Mouse (Mus musculus) intestine, embryonic 15.5 days (tissue): ENCODE results near the gene Eif4g1. TPM values are rescaled to one million over a fixed set of nuclear protein-coding genes. Genes with fewer than 3 reads are reported as not detected.

ENCODE experiments used
- ATAC-seq: fragments of 200-750 bp; cut with Nextera tagmentation; 2 replicates; pipeline ENCODE4 v1.8.0; 2017; ENCODE audit warnings: moderate TSS enrichment, moderate library complexity
- H3K27ac ChIP-seq: fragments of 300-500 bp; sonication (generic); 2 replicates; pipeline ENCODE4 v1.5.1; 2015; ENCODE audit warnings: mild to moderate bottlenecking, inconsistent platforms
- H3K27me3 ChIP-seq: fragments of 300-500 bp; sonication (generic); replicated peaks from 2 replicates; pipeline ENCODE4 v1.6.1; 2015; ENCODE audit warnings: inconsistent platforms
- H3K36me3 ChIP-seq: fragments of 300-500 bp; sonication (generic); 2 replicates; pipeline ENCODE4 v1.6.1; 2015; ENCODE audit warnings: inconsistent platforms
- H3K4me1 ChIP-seq: fragments of 300-500 bp; sonication (generic); replicated peaks from 2 replicates; pipeline ENCODE4 v1.6.1; 2015; ENCODE audit warnings: inconsistent platforms
- H3K4me2 ChIP-seq: fragments of 300-500 bp; sonication (generic); replicated peaks from 2 replicates; pipeline ENCODE4 v1.6.1; 2015; ENCODE audit warnings: mild to moderate bottlenecking, inconsistent platforms
- H3K4me3 ChIP-seq: fragments of 300-500 bp; sonication (generic); replicated peaks from 2 replicates; pipeline ENCODE4 v1.5.1; 2015; ENCODE audit warnings: inconsistent platforms
- H3K9ac ChIP-seq: fragments of 300-500 bp; sonication (generic); 2 replicates; pipeline ENCODE4 v1.6.1; 2015; ENCODE audit warnings: inconsistent platforms
- H3K9me3 ChIP-seq: fragments of 300-500 bp; sonication (generic); 2 replicates; pipeline ENCODE4 v1.6.1; 2016; ENCODE audit warnings: inconsistent platforms
- WGBS: fragments of 180-500 bp; shearing (Covaris S2); methylation state at CpG from one replicate; pipeline ENCODE4 v1.1.7; 2015; 5-methylcytosine and 5-hydroxymethylcytosine counted together
- polyA plus RNA-seq: library from polyadenylated mRNA; unstranded; fragments of >200 nt; fragmentation: Nextera tagmentation; extraction: Ambion mirVana; gene quantifications from 2 replicates; pipeline ENCODE4 v1.2.1, GENCODE M21; 2015

The Eif4g1 gene
- polyA plus RNA-seq, 1 experiment from 2014 or later: 183 TPM

DNA sequence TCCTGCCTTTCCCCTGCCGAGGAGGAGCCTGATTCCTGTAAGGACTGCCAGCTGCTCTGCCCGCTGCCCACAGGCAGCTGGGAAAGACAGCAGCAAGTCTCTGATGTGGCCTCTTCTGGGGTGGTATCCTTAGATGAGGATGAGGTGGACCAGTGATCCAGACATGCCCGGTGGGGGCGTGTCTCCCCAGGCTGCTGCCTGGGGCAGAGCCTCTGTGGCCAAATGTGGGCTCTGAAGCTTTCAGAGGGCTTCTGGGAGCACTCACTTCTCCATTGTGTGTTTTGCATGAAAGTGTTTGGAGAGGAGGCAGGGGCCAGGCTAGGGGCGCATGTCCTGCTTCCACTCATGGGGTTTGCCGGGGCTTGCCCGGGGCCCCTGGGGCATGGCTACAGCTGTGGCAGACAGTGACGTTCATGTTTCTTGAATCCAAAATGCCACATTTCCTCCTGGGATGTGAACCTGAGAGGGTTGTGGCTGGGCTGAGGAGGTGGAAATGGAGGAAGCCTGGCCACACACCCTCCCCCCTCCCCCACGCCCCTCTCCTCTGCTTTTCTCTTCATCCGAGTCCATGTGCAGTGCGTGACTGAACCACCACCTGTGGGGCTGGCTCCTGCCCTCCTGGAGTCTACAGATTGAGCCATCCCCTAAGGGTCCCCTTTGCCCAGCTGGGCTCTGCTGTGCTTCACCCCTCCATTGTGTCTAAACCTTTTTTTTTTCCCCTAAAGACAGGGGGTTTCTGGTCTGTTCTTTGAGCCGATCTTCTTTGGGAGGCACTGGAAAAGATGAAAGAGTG, 33.8 kb downstream of the Eif4g1 start:
- H3K27ac ChIP-seq: peak overlapping the region; percentile 36; the same call in 1 of the 2 replicates

DNA sequence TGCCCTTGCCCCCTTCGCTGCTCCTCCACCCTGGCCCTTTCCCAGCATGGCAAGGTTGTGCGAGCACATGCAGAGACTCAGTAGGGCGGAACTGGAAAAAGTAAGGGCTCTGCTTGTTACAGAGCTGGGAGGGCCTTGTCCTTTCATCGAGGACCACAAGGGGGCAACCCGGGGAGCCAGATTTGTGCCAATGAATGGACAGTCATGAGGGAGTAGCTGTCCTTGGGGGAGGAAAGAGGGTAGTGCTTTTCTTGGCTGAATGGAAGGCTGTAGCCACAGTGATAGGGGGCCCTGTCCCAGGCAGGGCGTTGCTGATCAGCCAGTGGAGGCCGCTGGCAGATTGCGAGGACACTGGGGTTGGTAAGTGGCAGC, 34.4 kb downstream of the Eif4g1 start:
- Histone ChIP-seq H3K4me3 (no peak overlapping the region), H3K27me3 (no peaks in the 10 kb centered on the region), H3K9me3 (no peaks in the 10 kb centered on the region), H3K4me2 (peak overlapping the region; percentile 12; the same call in 1 of the 2 replicates), H3K36me3 (peaks cover under 1% of the 10 kb centered on the region; the same call in 1 of the 2 replicates), H3K9ac (no peak overlapping the region), H3K27ac (no peak overlapping the region), H3K4me1 (peaks cover 12% of the 10 kb centered on the region)
- peak; percentile 79 for ATAC-seq
- 14% methylated on average over 8 of the region's 8 CpGs for WGBS

More for the DNA sequence above, 33.8 kb downstream of the Eif4g1 start:
- H3K9ac ChIP-seq: peak overlapping the region; percentile 0; the same call in 1 of the 2 replicates
- H3K36me3 ChIP-seq: no peaks in the 10 kb centered on the region; the same call in 1 of the 2 replicates
- WGBS: 41% methylated on average over 12 of the region's 12 CpGs
- H3K4me1 ChIP-seq: peaks cover 12% of the 10 kb centered on the region
- peak; percentile 32; the same call in 1 of the 2 replicates for ATAC-seq
- no peak overlapping the region for H3K4me3 ChIP-seq
- H3K27me3 ChIP-seq: no peaks in the 10 kb centered on the region
- H3K4me2 ChIP-seq: peak overlapping the region; percentile 12; the same call in 1 of the 2 replicates
- H3K9me3 ChIP-seq: no peaks in the 10 kb centered on the region

DNA sequence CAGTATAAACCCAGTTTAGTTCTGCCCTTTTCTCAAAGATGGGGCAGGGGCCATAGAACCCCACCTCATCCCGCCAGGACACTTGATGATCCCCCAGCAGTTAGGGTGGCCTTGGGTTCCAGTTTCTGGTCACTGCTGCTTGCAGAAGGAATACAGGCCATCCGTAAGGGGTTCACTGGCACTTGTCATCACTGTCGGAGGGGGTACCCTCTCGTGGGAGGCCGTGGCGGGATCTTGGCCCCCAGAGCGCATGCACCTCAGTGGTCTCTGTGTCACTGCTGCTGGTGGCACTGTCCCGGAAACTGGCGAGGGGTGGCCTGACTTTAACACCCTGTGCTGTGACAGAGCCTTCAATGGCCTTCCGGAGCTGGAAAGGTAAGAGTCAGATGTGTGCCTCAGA, 35.0 kb downstream of the Eif4g1 start:
- Histone ChIP-seq H3K4me3 (no peak overlapping the region), H3K4me1 (peaks cover 12% of the 10 kb centered on the region), H3K9ac (no peak overlapping the region), H3K27me3 (no peaks in the 10 kb centered on the region), H3K27ac (no peak overlapping the region), H3K36me3 (peaks cover 2% of the 10 kb centered on the region; the same call in 1 of the 2 replicates), H3K9me3 (no peaks in the 10 kb centered on the region), H3K4me2 (no peak overlapping the region)
- 93% methylated on average over 10 of the region's 10 CpGs for WGBS
- ATAC-seq: no peak

DNA sequence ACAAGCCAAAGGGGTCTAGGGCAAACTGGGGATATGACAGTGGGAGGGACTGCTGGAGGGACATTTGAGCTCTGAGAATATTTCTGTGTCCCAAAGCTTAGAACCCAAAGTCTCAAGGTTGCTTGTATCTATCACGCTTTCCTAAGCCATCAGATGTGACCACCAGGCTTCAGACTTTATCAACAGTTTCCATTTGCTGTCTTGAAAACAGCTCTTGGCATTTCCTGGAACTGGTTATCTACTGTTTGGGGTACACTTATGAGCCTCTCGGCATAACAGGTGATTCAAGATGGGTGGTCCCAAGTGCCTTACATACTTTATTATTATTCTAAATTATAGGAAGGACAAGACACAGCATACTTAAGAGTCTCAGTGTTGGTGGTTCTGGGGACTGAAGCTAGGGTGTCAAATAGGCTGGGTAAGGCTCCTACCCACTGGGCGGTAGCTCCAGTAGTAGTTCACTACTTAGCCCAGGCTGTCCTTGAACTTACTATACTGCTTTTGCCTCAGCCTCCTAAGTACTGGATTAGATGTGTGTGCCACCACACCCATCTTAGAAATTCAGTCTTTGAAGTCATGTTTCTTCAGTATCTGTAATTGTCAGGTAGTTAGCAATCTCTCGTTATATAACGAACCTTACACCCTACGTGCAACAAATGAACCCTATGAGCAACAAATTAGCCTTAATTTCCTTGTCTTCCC, 35.7 kb downstream of the Eif4g1 start:
- H3K4me1 ChIP-seq: peaks cover 12% of the 10 kb centered on the region
- WGBS: 87% methylated on average over 6 of the region's 6 CpGs
- H3K27me3 ChIP-seq: no peaks in the 10 kb centered on the region
- H3K36me3 ChIP-seq: peaks cover 4% of the 10 kb centered on the region; the same call in 1 of the 2 replicates
- no peak for ATAC-seq
- no peaks in the 10 kb centered on the region for H3K9me3 ChIP-seq
- no peak overlapping the region for H3K4me3 ChIP-seq
- H3K27ac ChIP-seq: no peak overlapping the region
- H3K4me2 ChIP-seq: no peak overlapping the region
- no peak overlapping the region for H3K9ac ChIP-seq

DNA sequence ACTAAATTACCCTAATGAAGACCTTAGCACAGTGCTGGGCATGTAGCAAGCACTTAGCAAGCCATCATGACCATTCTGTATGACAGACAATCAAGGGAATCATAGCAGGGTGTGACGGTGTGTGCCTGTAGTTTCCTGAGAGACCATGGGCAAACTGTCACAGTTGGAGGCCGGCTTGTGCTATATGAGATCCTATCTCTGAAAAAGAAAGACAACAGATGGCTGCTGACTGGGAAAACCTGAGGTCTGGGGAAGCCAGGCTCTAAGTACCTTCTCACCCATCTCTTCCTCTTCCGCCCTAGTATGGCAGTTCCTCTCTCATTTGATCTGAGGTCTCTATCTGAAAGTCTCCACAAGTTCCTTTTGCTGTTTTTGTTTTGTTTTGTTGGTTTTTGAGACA, 37.7 kb downstream of the Eif4g1 start:
- Histone ChIP-seq H3K4me2 (no peak overlapping the region), H3K4me3 (no peak overlapping the region), H3K9me3 (no peaks in the 10 kb centered on the region), H3K27ac (no peak overlapping the region), H3K4me1 (peaks cover 12% of the 10 kb centered on the region), H3K9ac (no peak overlapping the region), H3K36me3 (peaks cover 10% of the 10 kb centered on the region; the same call in 1 of the 2 replicates), H3K27me3 (no peaks in the 10 kb centered on the region)
- no peak for ATAC-seq
- 85% methylated on average over 3 of the region's 3 CpGs for WGBS

DNA sequence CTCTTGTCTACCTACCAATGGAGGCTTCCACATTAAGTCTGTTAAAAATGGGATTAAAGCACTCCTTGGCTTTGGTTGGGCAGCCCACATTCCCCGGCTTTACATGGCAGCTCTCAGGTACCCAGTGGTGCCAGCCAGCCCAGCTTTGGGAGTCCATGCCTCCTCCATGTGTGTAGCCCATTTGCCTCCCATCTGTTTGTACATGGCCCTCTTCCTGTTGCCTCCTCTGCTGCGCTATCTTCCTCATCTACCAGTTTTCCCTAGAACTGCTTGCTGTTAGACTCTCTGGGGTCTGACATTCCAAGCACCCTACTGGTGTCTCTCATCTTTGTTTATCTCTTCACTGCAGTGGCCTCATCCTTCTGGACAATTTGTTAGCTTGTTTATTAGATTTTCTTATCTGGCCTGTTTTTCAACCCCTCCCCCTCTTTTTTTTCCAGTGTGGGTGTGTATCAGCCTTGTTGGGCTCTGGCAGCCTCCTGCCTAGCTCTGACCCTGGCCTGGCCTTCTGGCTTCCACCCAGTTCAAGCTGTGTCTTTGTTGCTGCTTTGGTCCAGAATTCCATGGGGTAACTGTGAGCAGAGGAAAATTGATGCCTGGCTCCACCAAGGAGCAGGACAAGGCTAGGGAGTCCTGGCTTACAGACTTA, 38.4 kb downstream of the Eif4g1 start:
- Histone ChIP-seq H3K4me1 (peaks cover 9% of the 10 kb centered on the region), H3K9ac (no peak overlapping the region), H3K4me2 (no peak overlapping the region), H3K36me3 (peaks cover 10% of the 10 kb centered on the region; the same call in 1 of the 2 replicates), H3K9me3 (no peaks in the 10 kb centered on the region), H3K27me3 (no peaks in the 10 kb centered on the region), H3K27ac (no peak overlapping the region), H3K4me3 (no peak overlapping the region)
- 81% methylated on average over 2 of the region's 2 CpGs for WGBS
- ATAC-seq: no peak

DNA sequence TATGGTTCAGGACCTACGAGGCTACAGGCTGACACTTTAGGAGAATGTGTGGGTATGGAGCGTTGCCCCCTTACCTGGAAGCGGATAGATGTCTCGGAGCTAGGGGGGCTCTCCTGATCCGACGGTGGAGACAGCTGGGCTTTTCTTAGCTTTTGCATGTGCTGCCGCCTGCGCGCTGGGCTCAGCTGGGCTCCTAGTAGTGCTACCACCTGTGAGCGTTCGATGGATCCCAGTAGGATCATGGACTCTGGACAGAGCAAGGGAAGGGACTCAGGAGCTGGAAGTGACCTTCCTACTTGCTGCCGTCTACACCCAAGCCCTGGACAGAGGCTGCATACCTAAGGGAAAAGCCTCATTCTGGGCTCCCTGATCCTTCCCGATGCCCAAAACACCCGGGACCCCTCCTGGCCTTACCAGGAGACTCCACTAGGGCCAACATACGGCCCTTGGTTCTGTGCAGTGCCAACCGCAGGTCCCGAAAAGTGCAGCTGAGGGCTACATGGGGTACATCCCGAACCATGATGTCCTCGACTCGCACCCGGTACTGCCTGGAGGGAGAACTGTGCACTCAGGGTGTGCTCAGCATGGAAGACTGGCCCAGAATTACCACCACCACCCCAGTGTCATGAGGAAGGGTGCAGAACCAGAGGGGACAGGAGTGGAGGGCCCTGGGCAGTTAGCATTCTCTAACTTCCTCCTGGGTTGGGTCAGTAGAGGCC, 40.3 kb downstream of the Eif4g1 start:
- peaks cover 18% of the 10 kb centered on the region for H3K36me3 ChIP-seq

DNA sequence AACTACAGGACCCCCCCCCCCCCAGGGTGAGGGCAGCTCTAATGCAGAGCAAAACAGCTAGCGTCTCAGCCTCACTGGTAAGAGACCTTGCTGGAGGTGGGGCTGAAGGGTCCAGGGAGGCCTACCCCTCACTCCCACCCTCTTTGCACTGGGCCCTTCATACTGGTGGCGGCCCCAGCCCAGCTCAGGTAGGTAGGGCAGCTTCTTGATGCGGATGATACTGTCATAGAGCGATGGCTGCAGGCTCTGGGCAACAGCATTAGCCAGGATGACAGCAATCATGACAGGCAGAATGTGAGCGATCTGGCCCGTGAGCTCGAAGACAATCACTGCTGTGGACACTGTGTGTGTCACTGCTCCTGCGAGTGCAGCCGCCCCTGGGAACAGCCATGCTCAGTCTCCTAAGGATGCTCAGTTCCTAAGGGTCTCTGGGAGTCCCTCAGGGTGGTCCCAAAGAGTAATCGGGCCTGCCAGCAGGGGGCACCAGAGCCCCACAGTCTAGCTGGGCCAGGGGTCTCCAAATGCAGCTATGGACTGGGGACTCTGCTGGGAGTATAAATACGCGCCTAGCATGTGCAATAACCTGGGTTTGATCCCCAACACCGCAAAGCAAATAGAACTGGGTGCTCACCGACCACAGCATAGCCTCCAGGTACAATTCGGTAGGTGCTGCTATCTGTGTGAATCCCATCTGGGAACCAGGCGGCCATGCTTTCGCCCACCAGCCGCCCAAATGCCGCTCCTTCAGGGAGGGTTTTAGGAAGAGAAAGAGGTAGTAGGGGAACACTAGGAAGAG, 41.0 kb downstream of the Eif4g1 start:
- ATAC-seq: no peak
- H3K36me3 ChIP-seq: peaks cover 18% of the 10 kb centered on the region
- H3K27me3 ChIP-seq: no peaks in the 10 kb centered on the region
- WGBS: 78% methylated on average over 19 of the region's 19 CpGs
- no peak overlapping the region for H3K4me3 ChIP-seq
- H3K9me3 ChIP-seq: no peaks in the 10 kb centered on the region
- no peak overlapping the region for H3K4me2 ChIP-seq
- H3K9ac ChIP-seq: no peak overlapping the region
- peaks cover 7% of the 10 kb centered on the region for H3K4me1 ChIP-seq
- H3K27ac ChIP-seq: no peak overlapping the region

More for the DNA sequence above, 40.3 kb downstream of the Eif4g1 start:
- H3K27ac ChIP-seq: no peak overlapping the region
- H3K4me1 ChIP-seq: no peaks in the 10 kb centered on the region
- no peak overlapping the region for H3K9ac ChIP-seq
- no peak overlapping the region for H3K4me2 ChIP-seq
- no peak overlapping the region for H3K4me3 ChIP-seq
- no peaks in the 10 kb centered on the region for H3K9me3 ChIP-seq
- no peak for ATAC-seq
- 92% methylated on average over 21 of the region's 21 CpGs for WGBS
- no peaks in the 10 kb centered on the region for H3K27me3 ChIP-seq

DNA sequence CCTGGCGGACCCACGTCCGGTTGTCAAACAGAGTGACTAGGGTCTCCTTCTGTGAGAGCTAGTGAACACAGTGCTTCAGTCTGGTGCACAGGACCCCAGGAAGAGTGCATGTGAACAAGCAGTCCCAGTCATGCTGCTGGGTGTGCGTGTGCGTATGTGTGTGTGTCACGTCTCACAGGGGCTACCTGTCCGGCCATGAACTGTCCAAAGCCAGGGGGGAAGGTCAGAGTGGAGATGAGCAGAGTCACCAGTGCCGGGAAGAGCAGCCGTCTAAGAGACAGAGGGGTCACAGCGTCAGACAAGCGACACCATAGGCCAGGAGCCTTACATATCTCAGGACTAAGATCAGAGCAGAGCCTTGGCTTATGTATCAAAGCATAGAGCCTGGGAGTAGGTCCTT, 42.3 kb downstream of the Eif4g1 start:
- Histone ChIP-seq H3K9ac (no peak overlapping the region), H3K9me3 (no peaks in the 10 kb centered on the region), H3K4me1 (peaks cover 18% of the 10 kb centered on the region), H3K36me3 (peaks cover 18% of the 10 kb centered on the region), H3K27ac (no peak overlapping the region), H3K4me3 (no peak overlapping the region), H3K4me2 (no peak overlapping the region), H3K27me3 (no peaks in the 10 kb centered on the region)
- no peak for ATAC-seq
- WGBS: 94% methylated on average over 11 of the region's 11 CpGs

DNA sequence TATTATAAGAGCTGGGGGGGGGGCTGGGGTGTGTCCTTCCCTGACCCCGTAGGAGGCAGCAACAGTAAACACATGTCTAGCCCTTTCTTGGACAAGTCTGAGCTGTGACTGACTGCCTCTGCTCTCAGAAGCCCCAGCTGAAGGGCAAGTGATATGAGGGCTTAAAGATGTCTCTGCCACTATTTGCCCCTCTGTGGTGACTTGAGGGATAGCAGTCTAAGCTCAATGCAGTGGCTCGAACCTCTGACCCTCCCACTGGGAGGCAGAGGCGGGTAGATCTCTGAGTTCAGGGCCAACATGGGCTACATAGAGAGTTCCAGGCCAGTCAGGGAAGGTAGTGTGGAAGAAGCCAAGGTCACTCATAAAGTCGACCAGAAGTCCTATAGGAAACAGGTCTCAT, 42.7 kb downstream of the Eif4g1 start:
- Histone ChIP-seq H3K27me3 (no peaks in the 10 kb centered on the region), H3K9ac (no peak overlapping the region), H3K27ac (no peak overlapping the region), H3K9me3 (no peaks in the 10 kb centered on the region), H3K4me3 (no peak overlapping the region), H3K4me2 (no peak overlapping the region), H3K4me1 (peaks cover 20% of the 10 kb centered on the region), H3K36me3 (peaks cover 18% of the 10 kb centered on the region)
- WGBS: 85% methylated on average over 4 of the region's 4 CpGs
- ATAC-seq: no peak

DNA sequence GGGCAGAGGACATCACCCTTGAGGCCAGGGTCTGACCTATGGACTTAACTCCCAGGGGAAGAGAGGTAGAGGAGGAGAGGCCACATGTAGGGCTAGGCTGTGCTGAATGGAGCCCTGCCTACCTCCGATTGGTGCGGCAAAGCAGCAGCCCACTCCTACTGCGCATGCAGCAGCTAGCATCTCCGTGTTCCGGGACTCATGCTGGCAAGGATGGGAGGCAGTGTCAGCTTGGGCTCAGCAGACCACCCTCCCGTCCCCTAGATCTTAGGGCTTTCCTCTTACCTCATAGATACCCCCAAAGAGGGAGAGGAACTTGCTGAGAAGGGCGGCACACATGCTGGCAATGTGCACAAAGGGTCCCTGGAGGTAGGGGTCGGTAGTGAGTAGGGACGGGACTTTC, 44.1 kb downstream of the Eif4g1 start:
- Histone ChIP-seq H3K27me3 (no peaks in the 10 kb centered on the region), H3K4me2 (no peak overlapping the region), H3K9me3 (no peaks in the 10 kb centered on the region), H3K4me1 (peaks cover 20% of the 10 kb centered on the region), H3K4me3 (no peak overlapping the region), H3K36me3 (peaks cover 18% of the 10 kb centered on the region), H3K27ac (no peak overlapping the region), H3K9ac (no peak overlapping the region)
- WGBS: 78% methylated on average over 9 of the region's 9 CpGs
- no peak for ATAC-seq
